Comparison of ENCODE assay signal across 11 mouse cellular contexts in the genomic region with DNA sequence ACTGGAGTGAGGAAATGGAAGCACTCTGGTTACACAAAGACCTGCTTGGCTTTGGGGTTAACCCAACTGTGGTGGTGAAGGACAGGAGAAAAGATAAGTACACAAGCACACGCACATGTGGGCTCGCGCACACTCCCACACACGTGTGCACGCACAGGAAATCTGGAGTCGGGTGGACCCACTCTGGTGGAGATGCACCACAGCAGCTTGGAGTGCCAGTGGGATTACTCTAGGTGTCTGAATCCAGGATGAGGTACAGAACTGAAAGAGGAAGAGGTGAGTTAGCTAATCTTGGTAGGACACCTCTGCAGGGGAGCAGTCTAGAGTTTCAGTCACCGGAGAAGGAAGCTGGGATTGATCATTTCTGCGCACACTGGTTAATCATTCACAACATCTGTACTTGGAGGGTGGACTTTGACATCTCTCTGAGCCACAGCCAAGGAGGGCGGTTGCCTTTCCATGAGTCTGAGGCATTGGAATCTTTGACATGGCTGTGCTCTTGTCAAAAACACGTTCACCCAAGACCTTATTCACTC. TPM values are rescaled to one million over a fixed set of nuclear protein-coding genes. Genes with fewer than 3 reads are reported as not detected.
DNase-seq lines count a peak whose midpoint lies in the region; ATAC-seq and TF ChIP-seq lines count a peak whose summit lies in the region.
"Had no signal": no experiment of that assay in that cellular context is flagged by ENCODE, and none has a peak within 500 bp of the region (broad histone marks: within the 10 kb centered on the region; RNA-seq: fewer than 3 reads in every experiment).

No protein-coding gene starts in this region.

- no peak overlapping the region for H3K9ac ChIP-seq in intestine, embryonic 15.5 days
- no peak overlapping the region for H3K9ac ChIP-seq in stomach, embryonic 15.5 days
- H3K9ac ChIP-seq: forebrain, embryonic 13.5 days had no signal

- TF ChIP-seq CTCF in thymus, adult 2 months (IDR thresholded peaks at IDR 0.05; ENCODE audit: borderline replicate concordance, control insufficient read depth, extremely low read depth, insufficient read depth, low read length, poor library complexity): no peak

- peak overlapping the region; percentile 37; the same call in 1 of the 2 replicates for H3K4me2 ChIP-seq in intestine, embryonic 15.5 days (replicated peaks)
- peak overlapping the region; percentile 14; the same call in 1 of the 2 replicates for H3K4me2 ChIP-seq in stomach, embryonic 15.5 days
- H3K4me2 ChIP-seq: forebrain, embryonic 13.5 days had no signal

- ATAC-seq in intestine, embryonic 15.5 days: peak; percentile 94
- peak; percentile 71 for ATAC-seq in stomach, embryonic 15.5 days (ENCODE audit: insufficient read depth, low FRiP score, low read depth)
- ATAC-seq: forebrain, embryonic 13.5 days had no signal

- 61% methylated on average over 10 of the region's 10 CpGs for WGBS in intestine, embryonic 15.5 days
- WGBS in limb, embryonic 10.5 days: 89% methylated on average over 10 of the region's 10 CpGs
- 62% methylated on average over 10 of the region's 10 CpGs for WGBS in stomach, embryonic 15.5 days
- 51% methylated on average over 10 of the region's 10 CpGs for WGBS in thymus, adult 2 months

- H3K36me3 ChIP-seq in intestine, embryonic 15.5 days: 0 out of 2 replicates have a peak, but pooled peaks cover under 1% of the 10 kb centered on the region
- peaks cover 2% of the 10 kb centered on the region for H3K36me3 ChIP-seq in limb, embryonic 10.5 days
- peaks cover 1% of the 10 kb centered on the region for H3K36me3 ChIP-seq in stomach, embryonic 15.5 days
- H3K36me3 ChIP-seq in thymus, adult 2 months (ENCODE audit: control insufficient read depth, insufficient read depth, low read length): peaks cover 3% of the 10 kb centered on the region

- DNase-seq in layer of hippocampus, adult 11-12 months (ENCODE audit: low spot score): peak; percentile 1
- DNase-seq in layer of hippocampus, postnatal 36 days: no peak
- peak; percentile 31 for DNase-seq in limb, embryonic 10.5 days (ENCODE audit: low spot score)
- DNase-seq in thymus, adult 2 months: no peak
- DNase-seq in adrenal gland, postnatal 25 days: no peak
- no peak for DNase-seq in left cerebral cortex, adult 11 months (ENCODE audit: low spot score)
- DNase-seq: layer of hippocampus, adult 9-11 months had no signal

- H3K27ac ChIP-seq in intestine, embryonic 15.5 days: peak overlapping the region; percentile 86
- H3K27ac ChIP-seq in limb, embryonic 10.5 days: no peak overlapping the region
- peak overlapping the region; percentile 69 for H3K27ac ChIP-seq in stomach, embryonic 15.5 days
- no peak overlapping the region for H3K27ac ChIP-seq in thymus, adult 2 months (ENCODE audit: control insufficient read depth, insufficient read depth, low read length)
- H3K27ac ChIP-seq: forebrain, embryonic 13.5 days had no signal

- H3K4me3 ChIP-seq in intestine, embryonic 15.5 days (replicated peaks): no peak overlapping the region
- no peak overlapping the region for H3K4me3 ChIP-seq in limb, embryonic 10.5 days
- no peak overlapping the region; the same call in 1 of the 2 replicates for H3K4me3 ChIP-seq in stomach, embryonic 15.5 days (replicated peaks)
- H3K4me3 ChIP-seq in thymus, adult 2 months (ENCODE audit: control insufficient read depth, insufficient read depth, low read length): no peak overlapping the region
- H3K4me3 ChIP-seq: forebrain, embryonic 13.5 days had no signal

- H3K9me3 ChIP-seq in intestine, embryonic 15.5 days: no peaks in the 10 kb centered on the region
- no peaks in the 10 kb centered on the region for H3K9me3 ChIP-seq in limb, embryonic 10.5 days (replicated peaks)
- H3K9me3 ChIP-seq in stomach, embryonic 15.5 days: no peaks in the 10 kb centered on the region
- H3K9me3 ChIP-seq: forebrain, embryonic 13.5 days had no signal

- 0 out of 2 replicates have a peak, but pooled peaks cover 4% of the 10 kb centered on the region for H3K4me1 ChIP-seq in intestine, embryonic 15.5 days (replicated peaks)
- 0 out of 2 replicates have a peak, but pooled peaks cover 2% of the 10 kb centered on the region for H3K4me1 ChIP-seq in limb, embryonic 10.5 days
- peaks cover 2% of the 10 kb centered on the region for H3K4me1 ChIP-seq in stomach, embryonic 15.5 days
- H3K4me1 ChIP-seq in thymus, adult 2 months (replicated peaks; ENCODE audit: control insufficient read depth, insufficient read depth, low read length): peaks cover 3% of the 10 kb centered on the region; the same call in 1 of the 2 replicates

- TF ChIP-seq POLR2A in thymus, adult 2 months (IDR thresholded peaks at IDR 0.05; ENCODE audit: control insufficient read depth, extremely low read depth, insufficient read depth, low read length, poor library complexity): no peak

- H3K27me3 ChIP-seq in intestine, embryonic 15.5 days (replicated peaks): no peaks in the 10 kb centered on the region
- no peaks in the 10 kb centered on the region for H3K27me3 ChIP-seq in limb, embryonic 10.5 days (ENCODE audit: low read depth, poor library complexity, severe bottlenecking)
- H3K27me3 ChIP-seq in stomach, embryonic 15.5 days (replicated peaks): no peaks in the 10 kb centered on the region
- H3K27me3 ChIP-seq in thymus, adult 2 months (ENCODE audit: control insufficient read depth, insufficient read depth, low read length): no peaks in the 10 kb centered on the region
- H3K27me3 ChIP-seq: forebrain, embryonic 13.5 days had no signal

RNA-seq across cellular contexts. Expression of a gene that starts 8.3 kb away (rescaled TPM):
- total RNA-seq in layer of hippocampus, postnatal 36 days (2021): 1,000 to 10,000 TPM; 1,262 to 1,401 TPM
- polyA plus RNA-seq in intestine, embryonic 15.5 days (2015; fragmentation: Nextera tagmentation; extraction: Ambion mirVana): 2,607 and 2,658 TPM in 2 replicates
- polyA plus RNA-seq in limb, embryonic 10.5 days (2016; fragmentation: Nextera tagmentation; extraction: Ambion mirVana): 3,099 and 3,197 TPM in 2 replicates
- polyA plus RNA-seq in stomach, embryonic 15.5 days (2015; fragmentation: Nextera tagmentation; extraction: Ambion mirVana): 2,501 and 2,557 TPM in 2 replicates
- 1,233 and 1,455 TPM in 2 replicates for polyA plus RNA-seq in thymus, adult 2 months (2012; rRNA removed)
- 1,036 and 1,352 TPM in 2 replicates for total RNA-seq in adrenal gland, postnatal 25 days (2021)

RNA-seq across cellular contexts. Expression of a gene that starts 21.3 kb away (rescaled TPM):
- total RNA-seq in layer of hippocampus, postnatal 36 days (2021): 1 to 10 TPM in 1 of 2 experiments, not detected in 1; 1.0 TPM
- 0.18 TPM in 1 of 2 replicates, not detected in the other for polyA plus RNA-seq in intestine, embryonic 15.5 days (2015; fragmentation: Nextera tagmentation; extraction: Ambion mirVana)
- polyA plus RNA-seq in limb, embryonic 10.5 days (2016; fragmentation: Nextera tagmentation; extraction: Ambion mirVana): 0.35 and 0.74 TPM in 2 replicates
- polyA plus RNA-seq in stomach, embryonic 15.5 days (2015; fragmentation: Nextera tagmentation; extraction: Ambion mirVana): 0.49 and 0.85 TPM in 2 replicates
- polyA plus RNA-seq in thymus, adult 2 months (2012; rRNA removed): 0.19 and 0.37 TPM in 2 replicates
- total RNA-seq in adrenal gland, postnatal 25 days (2021): 0.79 TPM in 1 of 2 replicates, not detected in the other
- total RNA-seq: CH12.LX had no signal

RNA-seq across cellular contexts. Expression of a gene that starts 38.5 kb away (rescaled TPM):
- total RNA-seq in layer of hippocampus, postnatal 36 days (2021): 10 to 100 TPM; 17.3 to 21.6 TPM
- polyA plus RNA-seq in intestine, embryonic 15.5 days (2015; fragmentation: Nextera tagmentation; extraction: Ambion mirVana): 24.2 and 29.4 TPM in 2 replicates
- 34.2 and 40.6 TPM in 2 replicates for polyA plus RNA-seq in limb, embryonic 10.5 days (2016; fragmentation: Nextera tagmentation; extraction: Ambion mirVana)
- 31.5 and 33.0 TPM in 2 replicates for polyA plus RNA-seq in stomach, embryonic 15.5 days (2015; fragmentation: Nextera tagmentation; extraction: Ambion mirVana)
- polyA plus RNA-seq in thymus, adult 2 months (2012; rRNA removed): 59.7 and 64.4 TPM in 2 replicates
- total RNA-seq in adrenal gland, postnatal 25 days (2021): 35.8 and 55.1 TPM in 2 replicates

Comparison
In these comparisons a context has a peak if more than half of its experiments do, and no peak if none do; other contexts are left out.
1. DNase-seq: peak in layer of hippocampus, adult 11-12 months (single experiment) and limb, embryonic 10.5 days (single experiment); none in layer of hippocampus, postnatal 36 days (0 of 2), thymus, adult 2 months (single experiment), adrenal gland, postnatal 25 days (single experiment) and left cerebral cortex, adult 11 months (single experiment).
2. H3K27ac ChIP-seq: peak in intestine, embryonic 15.5 days (single experiment) and stomach, embryonic 15.5 days (single experiment); none in limb, embryonic 10.5 days (single experiment) and thymus, adult 2 months (single experiment).